Mouse (Mus musculus) stomach, postnatal 0 days (tissue): ENCODE results near the gene Gucy1b1. TPM values are rescaled to one million over a fixed set of nuclear protein-coding genes. Genes with fewer than 3 reads are reported as not detected.

Experiments used
- ATAC-seq: fragments of 200-750 bp; cut with Nextera tagmentation; 2 replicates; pipeline ENCODE4 v1.8.0; 2017; ENCODE audit not compliant: low FRiP score, low TSS enrichment
- DNase-seq: peaks from one replicate; pipeline ENCODE4 v3.0.0-alpha.2; 2016; ENCODE audit warnings: low spot score
- H3K27ac ChIP-seq: fragments of 300-500 bp; sonication (generic); replicated peaks from 2 replicates; pipeline ENCODE4 v1.5.1; 2014; ENCODE audit warnings: mild to moderate bottlenecking, control low read depth
- H3K27me3 ChIP-seq: fragments of 300-500 bp; sonication (generic); 2 replicates; pipeline ENCODE4 v1.6.1; 2014; ENCODE audit warnings: low read length; ENCODE audit not compliant: control insufficient read depth, insufficient read depth
- H3K36me3 ChIP-seq: fragments of 300-500 bp; sonication (generic); 2 replicates; pipeline ENCODE4 v1.6.1; 2014; ENCODE audit warnings: low read length, mixed read lengths; ENCODE audit not compliant: control insufficient read depth, insufficient read depth
- H3K4me1 ChIP-seq: fragments of 300-500 bp; sonication (generic); replicated peaks from 2 replicates; pipeline ENCODE4 v1.6.1; 2014; ENCODE audit warnings: antibody characterized with exemption; ENCODE audit not compliant: control insufficient read depth, insufficient read depth
- H3K4me2 ChIP-seq: fragments of 300-500 bp; sonication (generic); replicated peaks from 2 replicates; pipeline ENCODE4 v1.6.1; 2014; ENCODE audit warnings: low read depth, mild to moderate bottlenecking, control low read depth, moderate library complexity
- H3K4me3 ChIP-seq: fragments of 300-500 bp; sonication (generic); 2 replicates; pipeline ENCODE4 v1.5.1; 2014; ENCODE audit warnings: low read depth, low read length, control low read depth
- H3K9ac ChIP-seq: fragments of 300-500 bp; sonication (generic); 2 replicates; pipeline ENCODE4 v1.6.1; 2014; ENCODE audit warnings: mild to moderate bottlenecking, low read length, control low read depth, mixed read lengths
- H3K9me3 ChIP-seq: fragments of 300-500 bp; sonication (generic); 2 replicates; pipeline ENCODE4 v1.6.1; 2016; ENCODE audit warnings: low read length; ENCODE audit not compliant: control insufficient read depth
- CTCF ChIP-seq: IDR thresholded peaks from 2 replicates; pipeline ENCODE4 v1.5.1; 2016; ENCODE audit warnings: antibody characterized with exemption, low read depth, mild to moderate bottlenecking, moderate library complexity
- EP300 ChIP-seq: optimal IDR thresholded peaks from 2 replicates; pipeline ENCODE3; 2016; ENCODE audit warnings: antibody characterized with exemption
- WGBS: fragments of 180-500 bp; shearing (Covaris S2); extraction: QIAGEN DNeasy Blood & Tissue Kit; methylation state at CpG from one replicate; pipeline ENCODE4 v1.1.7; 2014; 5-methylcytosine and 5-hydroxymethylcytosine counted together
- polyA plus RNA-seq: library from polyadenylated mRNA; unstranded; fragments of >200 nt; fragmentation: Nextera tagmentation; extraction: Ambion mirVana; gene quantifications from 2 replicates; pipeline ENCODE4 v1.2.1, GENCODE M21; 2015

Gene Gucy1b1
- polyA plus RNA-seq, 1 experiment from 2014 or later: 20.0 TPM

GRCm38 (mm10) chr3:81995371-81995770, 79.1 kb downstream of the Gucy1b1 start:
- Histone ChIP-seq H3K4me3 (no peak overlapping the region), H3K27ac (no peak overlapping the region), H3K9me3 (no peaks in the 10 kb centered on the region), H3K4me2 (no peak overlapping the region), H3K9ac (no peak overlapping the region), H3K36me3 (no peaks in the 10 kb centered on the region), H3K27me3 (no peaks in the 10 kb centered on the region), H3K4me1 (no peaks in the 10 kb centered on the region)
- DNase-seq: no peak
- WGBS: 30% methylated on average over 4 of the region's 4 CpGs
- TF ChIP-seq CTCF (no peak), EP300 (no peak)
- ATAC-seq: no peak

- no peak for ATAC-seq
- no peak for DNase-seq
- Histone ChIP-seq H3K9me3 (no peaks in the 10 kb centered on the region), H3K4me1 (no peaks in the 10 kb centered on the region), H3K4me3 (no peak overlapping the region), H3K36me3 (no peaks in the 10 kb centered on the region), H3K27me3 (no peaks in the 10 kb centered on the region), H3K4me2 (no peak overlapping the region), H3K27ac (no peak overlapping the region), H3K9ac (no peak overlapping the region)
- no peak for TF ChIP-seq CTCF
- TF ChIP-seq EP300: no peak
- 67% methylated on average over 3 of the region's 3 CpGs for WGBS
Observed at GRCm38 (mm10) chr3:81990531-81990930, 84.0 kb downstream of the Gucy1b1 start.

- no peak overlapping the region for H3K4me3 ChIP-seq
- H3K27me3 ChIP-seq: no peaks in the 10 kb centered on the region
- no peaks in the 10 kb centered on the region for H3K36me3 ChIP-seq
- H3K4me2 ChIP-seq: no peak overlapping the region
- 24% methylated on average over 2 of the region's 2 CpGs for WGBS
- H3K27ac ChIP-seq: no peak overlapping the region
- H3K9me3 ChIP-seq: no peaks in the 10 kb centered on the region
- no peak overlapping the region for H3K9ac ChIP-seq
- DNase-seq (no peak), ATAC-seq (no peak)
- no peak for TF ChIP-seq EP300
- TF ChIP-seq CTCF: no peak
- no peaks in the 10 kb centered on the region for H3K4me1 ChIP-seq
Observed at GRCm38 (mm10) chr3:81989692-81990141, 84.8 kb downstream of the Gucy1b1 start.

- TF ChIP-seq CTCF (no peak), EP300 (no peak)
- no peaks in the 10 kb centered on the region for H3K36me3 ChIP-seq
- 91% methylated on average over 3 of the region's 3 CpGs for WGBS
Observed at GRCm38 (mm10) chr3:81987628-81988027, 86.9 kb downstream of the Gucy1b1 start.

GRCm38 (mm10) chr3:81986103-81986502, 88.4 kb downstream of the Gucy1b1 start:
- H3K36me3 ChIP-seq: no peaks in the 10 kb centered on the region
- H3K4me2 ChIP-seq: no peak overlapping the region
- DNase-seq (no peak), ATAC-seq (no peak)
- H3K9me3 ChIP-seq: no peaks in the 10 kb centered on the region
- TF ChIP-seq EP300: no peak
- TF ChIP-seq CTCF: no peak
- no peak overlapping the region for H3K9ac ChIP-seq
- H3K27ac ChIP-seq: no peak overlapping the region
- H3K27me3 ChIP-seq: no peaks in the 10 kb centered on the region
- 77% methylated on average over 2 of the region's 2 CpGs for WGBS
- no peaks in the 10 kb centered on the region for H3K4me1 ChIP-seq
- no peak overlapping the region for H3K4me3 ChIP-seq

More at GRCm38 (mm10) chr3:81987628-81988027, 86.9 kb downstream of the Gucy1b1 start:
- H3K9me3 ChIP-seq: no peaks in the 10 kb centered on the region
- H3K4me2 ChIP-seq: no peak overlapping the region
- no peak overlapping the region for H3K27ac ChIP-seq
- no peak overlapping the region for H3K4me3 ChIP-seq
- ATAC-seq (no peak), DNase-seq (no peak)
- H3K9ac ChIP-seq: no peak overlapping the region
- H3K4me1 ChIP-seq: no peaks in the 10 kb centered on the region
- H3K27me3 ChIP-seq: no peaks in the 10 kb centered on the region

- WGBS: 50% methylated on average over 1 of the region's 1 CpGs
- Histone ChIP-seq H3K4me2 (no peak overlapping the region), H3K4me1 (no peaks in the 10 kb centered on the region), H3K9me3 (no peaks in the 10 kb centered on the region), H3K36me3 (no peaks in the 10 kb centered on the region), H3K4me3 (no peak overlapping the region), H3K9ac (no peak overlapping the region), H3K27ac (no peak overlapping the region), H3K27me3 (no peaks in the 10 kb centered on the region)
- no peak for TF ChIP-seq CTCF
- TF ChIP-seq EP300: no peak
- ATAC-seq (no peak), DNase-seq (no peak)
Observed at GRCm38 (mm10) chr3:81985100-81985499, 89.4 kb downstream of the Gucy1b1 start.
